Mouse (Mus musculus) MEL (cell line): ENCODE data around the gene Glmn. TPM values are rescaled to one million over a fixed set of nuclear protein-coding genes. Genes with fewer than 3 reads are reported as not detected.

Experiments used
- DNase-seq: peaks from one replicate; pipeline ENCODE4 v3.0.0; 2011; ENCODE audit warnings: low read depth, low spot score
- H3K27ac ChIP-seq: 2 replicates; pipeline ENCODE4 v1.5.1; 2012; ENCODE audit warnings: low read depth, mild to moderate bottlenecking, control low read depth, low read length, moderate library complexity; ENCODE audit not compliant: control insufficient read depth
- H3K27me3 ChIP-seq, 2 experiments: fragments of 150-350 bp in 1 of 2; sonication (generic) in 1 of 2; 2 replicates each; pipeline ENCODE4 v1.6.1; 2012; ENCODE audit warnings: low read length in 2 of 2, mild to moderate bottlenecking in 2 of 2, improper control_type of control experiment in 1 of 2, moderate library complexity in 1 of 2; ENCODE audit not compliant: insufficient read depth in 2 of 2, control insufficient read depth in 1 of 2
- H3K36me3 ChIP-seq, 2 experiments: 2 replicates each; pipeline ENCODE4 v1.6.1; 2012 to 2014; ENCODE audit warnings: low read length in 2 of 2, improper control_type of control experiment in 1 of 2, inconsistent platforms in 1 of 2, mild to moderate bottlenecking in 1 of 2; ENCODE audit not compliant: insufficient read depth in 2 of 2, control insufficient read depth in 1 of 2
- H3K4me1 ChIP-seq, 2 experiments: fragments of 150-350 bp in 1 of 2; sonication (generic) in 1 of 2; 2 replicates each; pipeline ENCODE4 v1.6.1; 2012; ENCODE audit warnings: low read length in 2 of 2, improper control_type of control experiment in 1 of 2, mild to moderate bottlenecking in 1 of 2; ENCODE audit not compliant: insufficient read depth in 2 of 2, control insufficient read depth in 1 of 2
- H3K4me3 ChIP-seq, 2 experiments: fragments of 150-350 bp in 1 of 2; sonication (generic) in 1 of 2; 2 replicates each; pipeline ENCODE4 v1.5.1; 2012; ENCODE audit warnings: low read depth in 2 of 2, low read length in 2 of 2, mild to moderate bottlenecking in 2 of 2, moderate library complexity in 2 of 2, control low read depth in 1 of 2, improper control_type of control experiment in 1 of 2; ENCODE audit not compliant: control insufficient read depth in 1 of 2, insufficient read depth in 1 of 2
- H3K79me2 ChIP-seq: 2 replicates; pipeline ENCODE4 v1.6.1; 2012; ENCODE audit warnings: mild to moderate bottlenecking, low read length, moderate library complexity; ENCODE audit not compliant: control insufficient read depth, poor library complexity, insufficient read depth
- H3K9ac ChIP-seq: 2 replicates; pipeline ENCODE4 v1.6.1; 2012; ENCODE audit warnings: low read depth, mild to moderate bottlenecking, control low read depth, low read length, moderate library complexity; ENCODE audit not compliant: control insufficient read depth, poor library complexity, severe bottlenecking
- H3K9me3 ChIP-seq: fragments of 150-350 bp; sonication (generic); replicated peaks from 2 replicates; pipeline ENCODE4 v1.6.1; 2012; ENCODE audit warnings: mild to moderate bottlenecking, low read length, improper control_type of control experiment, moderate library complexity; ENCODE audit not compliant: insufficient read depth
- CHD2 ChIP-seq: IDR thresholded peaks from 2 replicates; pipeline ENCODE4 v1.6.1; 2011; ENCODE audit warnings: low read length, improper control_type of control experiment
- ELF1 ChIP-seq: IDR thresholded peaks from 2 replicates; pipeline ENCODE4 v1.6.1; 2014; ENCODE audit warnings: low read depth, mild to moderate bottlenecking, inconsistent platforms, low read length, improper control_type of control experiment, moderate library complexity
- GABPA ChIP-seq: IDR thresholded peaks from 2 replicates; pipeline ENCODE4 v1.6.1; 2012; ENCODE audit warnings: low read depth, mild to moderate bottlenecking, inconsistent platforms, low read length, improper control_type of control experiment, moderate library complexity
- GATA1 ChIP-seq: IDR thresholded peaks from 2 replicates; pipeline ENCODE4 v1.6.1; 2011; ENCODE audit warnings: low read depth, low read length, improper control_type of control experiment
- HCFC1 ChIP-seq: IDR thresholded peaks from 2 replicates; pipeline ENCODE4 v1.6.1; 2012; ENCODE audit warnings: low read depth, mild to moderate bottlenecking, inconsistent platforms, low read length, improper control_type of control experiment, moderate library complexity
- MAFK ChIP-seq: IDR thresholded peaks from 2 replicates; pipeline ENCODE4 v1.6.1; 2011; ENCODE audit warnings: low read depth, mild to moderate bottlenecking, low read length, improper control_type of control experiment, borderline replicate concordance
- MEF2A ChIP-seq: IDR thresholded peaks from 2 replicates; pipeline ENCODE4 v1.6.1; 2014; ENCODE audit warnings: low read depth, mild to moderate bottlenecking, inconsistent platforms, low read length, improper control_type of control experiment; ENCODE audit not compliant: poor library complexity, insufficient replicate concordance, severe bottlenecking; ENCODE audit errors: extremely low read depth
- MYB ChIP-seq: IDR thresholded peaks from 2 replicates; pipeline ENCODE4 v1.6.1; 2011; ENCODE audit warnings: mild to moderate bottlenecking, low read depth, low read length, improper control_type of control experiment
- MYC ChIP-seq: IDR thresholded peaks from 2 replicates; pipeline ENCODE4 v1.6.1; 2011; ENCODE audit warnings: low read depth, mild to moderate bottlenecking, low read length, improper control_type of control experiment, moderate library complexity
- NELFE ChIP-seq: IDR thresholded peaks from 2 replicates; pipeline ENCODE4 v1.6.1; 2011; ENCODE audit warnings: low read depth, low read length, improper control_type of control experiment
- POLR2AphosphoS2 ChIP-seq: IDR thresholded peaks from 2 replicates; pipeline ENCODE4 v1.6.1; 2011; ENCODE audit warnings: low read length, improper control_type of control experiment
- RAD21 ChIP-seq: IDR thresholded peaks from 2 replicates; pipeline ENCODE4 v1.6.1; 2011; ENCODE audit warnings: mild to moderate bottlenecking, low read depth, low read length, improper control_type of control experiment
- RCOR1 ChIP-seq: IDR thresholded peaks from 2 replicates; pipeline ENCODE4 v1.6.1; 2012; ENCODE audit warnings: low read depth, mild to moderate bottlenecking, inconsistent platforms, low read length, improper control_type of control experiment
- SIN3A ChIP-seq: IDR thresholded peaks from 2 replicates; pipeline ENCODE4 v1.6.1; 2012; ENCODE audit warnings: low read length, improper control_type of control experiment, inconsistent platforms
- SMC3 ChIP-seq: IDR thresholded peaks from 2 replicates; pipeline ENCODE4 v1.6.1; 2011; ENCODE audit warnings: low read depth, low read length, improper control_type of control experiment
- USF1 ChIP-seq: IDR thresholded peaks from 2 replicates; pipeline ENCODE4 v1.6.1; 2014; ENCODE audit warnings: low read depth, mild to moderate bottlenecking, inconsistent platforms, low read length, improper control_type of control experiment, moderate library complexity
- ZNF384 ChIP-seq: IDR thresholded peaks from 2 replicates; pipeline ENCODE4 v1.6.1; 2012; ENCODE audit warnings: low read depth, mild to moderate bottlenecking, inconsistent platforms, low read length, improper control_type of control experiment
- polyA plus RNA-seq, 2 experiments: library from polyadenylated mRNA; stranded (reverse) in 1 of 2; unstranded in 1 of 2; fragments of >175 nt in 1 of 2; fragments of >200 nt in 1 of 2; gene quantifications; 2 replicates each; pipeline versions ENCODE4 v1.2.1 to v1.2.4; 2012; ENCODE audit warnings: low replicate concordance in 2 of 2, low read depth in 1 of 2; ENCODE audit not compliant: insufficient read length in 2 of 2, insufficient read depth in 1 of 2, missing spikeins in 1 of 2
- total RNA-seq: library from RNA; depleted of rRNA; stranded (reverse); fragments of 300-350 nt; gene quantifications from 2 replicates; pipeline ENCODE4 v1.2.3, GENCODE M21; 2012

The Glmn gene
- total and polyA plus RNA-seq, 3 experiments: 7.3 to 7.9 TPM; not detected in 1

DNA sequence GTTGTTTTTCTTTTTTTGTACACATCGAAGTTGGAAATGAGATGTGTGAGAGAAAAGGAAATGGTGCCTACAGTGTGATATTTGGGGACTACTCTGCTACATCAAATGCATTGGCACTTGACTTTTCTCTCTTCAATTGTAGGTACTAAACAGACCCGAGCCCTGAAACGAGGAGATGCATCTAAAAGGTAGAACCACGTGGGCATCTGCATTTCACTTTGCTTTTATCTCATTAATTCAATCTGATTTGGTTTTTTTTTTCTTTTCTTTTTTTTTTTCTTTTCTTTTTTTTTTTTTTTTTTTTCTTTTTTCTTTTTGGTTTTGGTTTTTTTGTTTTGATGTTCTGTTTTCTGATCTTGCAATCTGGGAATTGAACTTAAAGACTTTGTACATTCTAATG, 692 bp upstream of the Glmn start:
- peak; percentile 45 for DNase-seq
- Histone ChIP-seq H3K9me3 (no peaks in the 10 kb centered on the region), H3K27ac (peak overlapping the region; percentile 94)

GRCm38 (mm10) chr5:107569148-107569547, 28.5 kb downstream of the Glmn start:
- no peaks in the 10 kb centered on the region for H3K27me3 ChIP-seq
- H3K36me3 ChIP-seq: no peaks in the 10 kb centered on the region
- H3K4me1 ChIP-seq: no peaks in the 10 kb centered on the region
- H3K79me2 ChIP-seq: no peaks in the 10 kb centered on the region
- H3K4me3 ChIP-seq: no peak overlapping the region
- H3K27ac ChIP-seq: no peak overlapping the region
- H3K9ac ChIP-seq: no peak overlapping the region
- TF ChIP-seq ELF1: no peak
- TF ChIP-seq ZNF384: no peak
- TF ChIP-seq CHD2: no peak
- TF ChIP-seq SMC3: no peak
- no peak for TF ChIP-seq RAD21
- TF ChIP-seq NELFE: no peak
- no peak for TF ChIP-seq HCFC1
- no peak for TF ChIP-seq MEF2A
- TF ChIP-seq GABPA: no peak
- no peaks in the 10 kb centered on the region for H3K9me3 ChIP-seq
- DNase-seq: no peak

More for the DNA sequence above, 692 bp upstream of the Glmn start:
- Histone ChIP-seq H3K79me2 (peaks cover 4% of the 10 kb centered on the region; the same call in 1 of the 2 replicates), H3K4me1 (peaks cover 3% of the 10 kb centered on the region in 2 experiments), H3K9ac (peak overlapping the region; percentile 99), H3K27me3 (no peaks in the 10 kb centered on the region), H3K4me3 (peak overlapping the region; percentile 80 to 98), H3K36me3 (peaks cover 0 to 6% of the 10 kb centered on the region in 2 experiments; a peak in 2 of 4 replicates)
- TF ChIP-seq MAFK: no peak
- TF ChIP-seq RAD21: no peak
- no peak for TF ChIP-seq MEF2A
- no peak for TF ChIP-seq POLR2AphosphoS2
- peak; percentile 70; the same call in 1 of the 2 replicates for TF ChIP-seq ZNF384
- TF ChIP-seq SIN3A: no peak
- peak; percentile 55; the same call in 1 of the 2 replicates for TF ChIP-seq USF1

- H3K79me2 ChIP-seq: no peaks in the 10 kb centered on the region
- H3K4me1 ChIP-seq: no peaks in the 10 kb centered on the region
- H3K36me3 ChIP-seq: no peaks in the 10 kb centered on the region; a peak in 1 of 4 replicates
- H3K27ac ChIP-seq: no peak overlapping the region
- no peaks in the 10 kb centered on the region for H3K9me3 ChIP-seq
- no peak overlapping the region for H3K9ac ChIP-seq
- no peaks in the 10 kb centered on the region for H3K27me3 ChIP-seq
- no peak overlapping the region for H3K4me3 ChIP-seq
- DNase-seq: no peak
- no peak for TF ChIP-seq MYC
- TF ChIP-seq RCOR1: no peak
- TF ChIP-seq ZNF384: no peak
- TF ChIP-seq GABPA: no peak
- no peak for TF ChIP-seq GATA1
- no peak for TF ChIP-seq ELF1
- no peak for TF ChIP-seq MYB
- TF ChIP-seq, all 39 proteins: peak for 0
Measured at GRCm38 (mm10) chr5:107556969-107557368, 40.7 kb downstream of the Glmn start.
